Mouse (Mus musculus) cerebellum, adult (tissue): Measurements from ENCODE around the gene Myt1.

Experiments used
- ATAC-seq: cut with Nextera tagmentation; 2 replicates; pipeline ENCODE4 v1.9.2; 2017; ENCODE audit warnings: mild to moderate bottlenecking, moderate library complexity, mixed read lengths; ENCODE audit not compliant: insufficient number of reproducible peaks, low FRiP score, low TSS enrichment

The Myt1 gene

DNA sequence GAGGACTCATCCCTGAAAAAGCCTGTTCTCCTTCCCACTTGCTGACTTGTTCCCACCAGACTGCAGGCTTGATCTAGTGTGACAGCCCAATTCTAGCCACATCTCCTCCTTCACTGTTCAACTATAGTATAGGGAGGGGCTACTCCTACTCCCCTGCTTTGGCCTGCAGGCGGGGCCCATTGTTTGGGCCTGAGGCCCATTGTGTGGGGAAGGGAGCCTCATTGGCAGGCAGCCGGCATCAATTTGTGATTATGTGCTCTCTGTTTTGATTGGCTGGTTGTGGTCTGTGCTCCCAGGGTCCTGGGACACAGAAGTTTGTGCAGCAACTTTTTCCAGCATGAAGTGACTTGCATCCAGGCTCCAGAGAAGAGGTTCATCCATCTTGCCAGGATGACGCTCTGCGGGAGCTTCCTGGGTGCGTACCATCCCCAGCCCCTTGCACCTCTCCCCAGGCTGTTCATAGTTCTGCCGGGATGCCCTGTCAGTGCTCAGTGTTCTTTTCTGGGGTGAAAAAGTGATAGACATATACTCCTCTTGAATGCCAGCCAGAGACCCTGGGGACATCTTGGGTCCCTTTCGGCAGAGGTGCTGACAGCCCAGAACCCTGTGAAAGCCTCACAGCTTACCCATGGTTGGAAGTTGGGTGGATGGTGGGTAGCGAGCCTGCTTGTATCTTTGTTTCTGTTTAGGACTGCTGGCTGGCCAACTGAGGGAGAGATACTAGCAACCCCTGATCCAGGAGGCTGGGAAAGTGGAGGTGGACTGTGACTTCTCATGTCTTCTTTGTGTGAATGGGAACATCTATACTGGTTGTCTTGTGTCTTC lies at the start of gene Myt1:
TSS of gene Myt1 (plus strand) at position 327 of the 825 bp plus-strand sequence.
- no peak for ATAC-seq

DNA sequence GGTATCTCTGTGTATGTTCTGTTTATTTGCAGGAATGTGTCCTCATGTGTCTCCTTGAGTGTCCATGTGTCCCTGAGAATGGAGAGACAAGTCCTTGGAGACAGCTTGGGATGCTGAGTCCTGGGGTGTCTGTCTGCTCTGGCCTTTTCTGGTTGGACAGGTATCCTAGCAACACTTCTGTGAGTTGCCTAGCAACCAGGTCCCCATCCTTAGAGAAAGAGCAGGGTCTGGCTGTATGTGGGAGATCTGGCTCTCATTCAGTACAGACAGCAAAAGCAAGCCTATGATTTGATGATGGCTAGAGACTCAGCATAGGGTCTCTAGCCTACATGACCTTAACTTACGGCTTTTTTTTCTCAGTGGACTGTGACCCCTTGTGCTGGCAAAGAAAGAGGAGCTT lies 49.4 kb upstream of the Myt1 start:
- peak; percentile 61; the same call in 1 of the 2 replicates for ATAC-seq

DNA sequence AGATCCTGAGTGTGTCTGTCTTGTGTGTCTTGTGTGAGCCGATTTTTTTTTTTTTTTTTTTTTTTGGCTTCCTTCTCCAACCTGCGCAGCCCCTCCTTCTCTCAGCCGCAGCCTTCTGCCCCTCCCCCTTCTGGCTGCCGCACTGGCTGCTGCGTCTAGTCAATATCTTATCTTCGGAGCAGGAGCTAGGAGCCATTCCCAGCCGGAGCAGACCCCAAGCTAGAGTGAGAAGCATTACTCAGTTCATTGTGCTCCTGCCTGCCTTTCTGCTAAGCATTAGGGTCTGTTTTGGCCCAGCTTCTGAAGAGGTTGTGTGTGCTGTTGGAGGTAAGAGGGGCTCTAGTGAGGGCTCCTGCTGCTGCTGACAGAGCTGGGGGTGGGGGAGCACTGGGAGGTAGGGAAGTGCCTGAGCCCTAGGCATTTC lies 48.2 kb upstream of the Myt1 start, which contains the start of gene Oprl1:
TSS of gene Oprl1 (plus strand) at position 114 of the 424 bp plus-strand sequence.
- ATAC-seq: 0 out of 2 replicates have a peak, but pooled peaks have one; percentile 45

DNA sequence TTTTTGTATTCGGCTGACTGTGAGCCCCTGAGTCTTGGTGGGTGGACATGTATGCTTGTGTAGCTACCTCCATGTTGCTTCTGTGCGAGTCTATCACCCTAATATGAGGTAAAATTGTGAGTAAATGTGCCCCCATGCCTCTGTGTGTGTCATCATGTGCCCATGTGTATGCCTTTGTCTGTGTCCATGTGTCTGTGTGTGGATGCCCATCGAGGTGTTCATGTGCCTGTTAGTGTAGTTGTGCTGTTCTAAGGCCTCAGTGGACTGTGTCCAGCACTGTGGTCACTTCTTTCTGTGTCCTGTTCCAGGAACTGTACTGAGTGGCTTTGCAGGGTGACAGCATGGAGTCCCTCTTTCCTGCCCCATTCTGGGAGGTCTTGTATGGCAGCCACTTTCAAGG lies 47.8 kb upstream of the Myt1 start:
- no peak for ATAC-seq

DNA sequence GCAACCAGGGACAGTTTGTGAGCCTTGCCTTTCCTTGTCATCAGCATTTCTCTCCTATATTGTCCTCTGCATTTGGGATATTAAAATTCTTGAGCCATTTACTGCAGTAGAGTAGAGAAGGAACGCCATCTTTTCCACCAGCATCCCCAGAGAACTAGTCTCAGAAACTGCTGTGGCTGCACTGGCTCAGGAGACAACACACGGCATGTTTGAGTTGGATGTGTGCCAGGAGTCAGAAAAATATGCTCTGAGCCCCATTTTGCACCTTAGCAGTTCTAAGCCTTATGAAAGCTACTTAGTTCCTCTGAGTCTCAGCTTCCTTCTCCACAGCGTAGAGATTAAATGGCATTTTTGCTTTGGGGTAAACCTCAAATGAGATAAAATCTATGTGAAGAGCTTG lies 46.1 kb upstream of the Myt1 start:
- ATAC-seq: no peak

DNA sequence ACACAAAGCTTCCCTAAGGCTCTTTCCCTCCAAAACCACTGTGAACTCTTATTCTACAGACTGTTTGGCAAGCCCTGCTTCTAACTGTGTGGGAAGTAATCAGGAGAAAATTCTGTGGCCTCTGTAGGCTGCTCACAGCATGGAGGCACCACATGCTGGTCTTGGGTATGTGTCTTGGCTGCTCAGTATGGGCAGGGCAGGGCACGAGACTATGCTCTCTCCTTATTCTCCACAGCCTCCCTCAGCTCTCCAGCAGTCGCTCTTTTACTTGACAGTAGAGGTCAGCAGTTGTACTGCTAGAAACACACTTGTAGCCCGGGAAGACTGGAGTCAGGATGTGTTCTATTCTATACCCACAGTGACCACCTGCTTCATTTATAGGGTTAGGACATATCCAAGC lies 43.1 kb upstream of the Myt1 start:
- ATAC-seq: peak; percentile 45; the same call in 1 of the 2 replicates

DNA sequence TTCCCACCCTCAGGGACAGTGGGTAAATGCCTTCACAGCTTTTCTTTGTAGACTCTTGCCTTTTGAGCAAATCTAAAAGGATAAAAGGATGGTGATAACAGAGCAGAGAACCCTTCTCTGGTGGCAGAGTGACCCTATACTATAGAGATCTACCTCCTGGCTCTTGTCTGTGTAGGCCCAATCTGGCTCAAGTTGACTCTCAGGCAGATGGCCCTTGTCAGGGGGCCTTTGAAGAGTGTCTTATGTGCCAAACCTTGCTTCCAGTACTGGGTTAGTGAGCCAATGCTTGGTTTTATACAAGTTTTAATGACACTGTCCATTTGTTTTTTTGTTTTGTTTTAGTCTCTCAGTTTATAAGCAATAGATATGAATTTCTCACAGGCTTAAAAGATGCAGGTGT lies 41.9 kb upstream of the Myt1 start:
- peak; percentile 87 for ATAC-seq

DNA sequence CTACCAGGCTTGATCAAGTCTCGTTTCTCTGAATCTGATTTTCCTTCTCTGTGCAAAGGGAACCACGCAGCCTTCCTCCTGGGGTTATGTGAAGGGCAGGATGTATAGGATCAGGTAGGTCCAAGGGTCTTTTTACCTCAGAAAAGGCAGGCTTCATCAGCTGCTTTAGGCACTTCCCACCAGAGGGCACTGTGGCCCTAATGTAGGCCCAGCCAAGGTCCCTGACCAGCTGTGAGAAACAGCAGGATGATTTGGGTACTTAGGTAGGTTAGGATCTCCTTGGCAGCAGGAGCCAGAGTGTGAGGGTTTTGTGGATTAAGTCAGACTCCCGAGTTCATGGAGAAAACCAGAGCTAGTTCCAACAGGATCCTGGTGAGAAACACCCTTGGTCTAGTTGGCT lies 40.9 kb upstream of the Myt1 start:
- ATAC-seq: no peak

DNA sequence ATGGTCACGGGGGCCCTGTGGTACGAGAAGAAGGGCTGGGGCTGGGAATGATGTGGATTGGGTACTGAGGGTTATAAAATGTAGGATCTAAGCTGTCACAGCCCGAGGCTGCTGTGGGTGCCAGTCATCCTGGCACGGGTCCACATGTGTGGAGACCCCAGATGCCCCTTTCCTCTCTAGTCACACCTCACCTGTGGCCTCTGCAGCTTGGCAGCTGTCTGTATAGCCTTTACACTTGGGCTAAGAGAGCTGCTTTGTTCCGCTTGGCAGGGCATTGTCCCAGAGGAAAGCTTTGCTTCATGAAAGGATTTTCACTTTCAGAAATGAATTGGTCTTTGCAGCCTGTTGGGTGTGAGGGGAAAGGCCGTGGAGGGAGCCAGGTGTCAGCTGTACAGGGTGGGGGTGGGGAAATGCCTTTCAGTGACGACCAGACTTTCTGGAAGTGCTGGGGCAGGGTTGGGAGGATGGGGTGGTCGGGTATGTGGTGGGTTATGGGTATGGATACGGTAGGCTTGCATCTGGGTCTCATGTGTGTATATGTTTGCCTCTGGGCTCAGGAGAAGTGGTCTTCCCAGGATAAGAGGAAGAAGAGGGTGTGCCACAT lies 35.4 kb upstream of the Myt1 start:
- no peak for ATAC-seq

DNA sequence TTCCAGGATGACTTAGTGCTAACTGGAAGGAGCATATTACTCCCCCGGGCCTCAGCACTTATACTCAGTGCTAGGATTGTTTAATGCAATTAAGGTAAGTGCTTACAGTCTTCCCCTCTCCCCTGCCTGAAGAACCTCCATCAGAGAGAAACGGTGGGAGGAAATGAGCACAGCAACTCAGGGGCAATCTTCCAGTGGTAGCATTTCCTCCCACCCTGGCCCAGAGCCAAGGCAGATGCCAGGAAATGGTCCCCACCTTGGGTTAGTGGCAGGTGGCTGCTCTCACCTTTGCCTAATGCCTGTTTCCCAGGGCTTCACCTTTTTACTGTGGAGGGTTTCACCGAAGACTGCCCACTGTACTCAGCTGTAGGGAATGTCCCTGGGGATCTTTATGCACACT lies 33.1 kb upstream of the Myt1 start:
- no peak for ATAC-seq

DNA sequence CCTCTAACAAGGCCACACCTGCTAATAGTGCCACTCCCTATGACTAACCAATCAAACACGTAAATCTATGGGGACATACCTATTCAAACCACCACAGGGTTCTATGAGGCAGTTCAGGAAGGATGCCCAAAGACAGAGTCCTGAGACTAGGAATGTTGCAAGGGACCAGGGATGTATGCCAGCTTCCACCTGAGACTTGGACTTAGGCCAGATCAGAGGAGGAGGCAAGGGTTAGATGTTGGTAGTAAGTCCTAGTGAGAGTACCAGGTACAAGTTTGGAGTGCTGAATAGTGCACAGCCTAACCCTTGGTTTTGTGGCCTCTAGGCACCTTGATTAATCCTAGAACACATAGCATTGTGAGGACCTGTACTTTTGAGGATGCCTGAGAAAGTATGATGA lies 10.5 kb upstream of the Myt1 start:
- ATAC-seq: 0 out of 2 replicates have a peak, but pooled peaks have one; percentile 10

DNA sequence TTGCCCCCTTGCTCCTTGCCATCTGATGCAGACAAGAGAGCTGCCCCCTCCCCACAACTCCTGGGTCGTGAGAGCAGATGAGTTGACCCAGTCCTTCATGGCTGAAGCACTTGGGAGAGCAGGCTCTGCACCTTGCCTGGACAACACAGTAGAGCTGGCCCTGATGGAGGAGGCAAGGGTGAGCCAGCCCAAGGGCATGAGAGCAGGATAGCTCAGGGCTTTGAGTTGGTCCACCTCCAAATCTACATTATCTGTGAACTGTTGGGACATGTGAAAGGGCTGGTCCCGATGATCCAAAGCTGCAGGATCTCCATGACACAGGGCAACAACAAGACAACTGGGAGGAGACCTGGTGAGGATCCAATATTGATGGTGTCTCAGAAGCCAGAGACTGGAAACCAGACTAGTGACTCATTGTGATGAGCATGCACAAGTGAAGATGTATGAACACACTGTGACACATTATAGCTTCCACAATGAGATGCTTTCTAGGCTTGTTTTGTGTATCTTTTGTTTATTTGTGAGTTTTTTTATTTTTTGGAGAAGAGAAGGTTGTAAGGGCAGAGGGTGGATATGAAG lies 4.9 kb upstream of the Myt1 start:
- no peak for ATAC-seq

DNA sequence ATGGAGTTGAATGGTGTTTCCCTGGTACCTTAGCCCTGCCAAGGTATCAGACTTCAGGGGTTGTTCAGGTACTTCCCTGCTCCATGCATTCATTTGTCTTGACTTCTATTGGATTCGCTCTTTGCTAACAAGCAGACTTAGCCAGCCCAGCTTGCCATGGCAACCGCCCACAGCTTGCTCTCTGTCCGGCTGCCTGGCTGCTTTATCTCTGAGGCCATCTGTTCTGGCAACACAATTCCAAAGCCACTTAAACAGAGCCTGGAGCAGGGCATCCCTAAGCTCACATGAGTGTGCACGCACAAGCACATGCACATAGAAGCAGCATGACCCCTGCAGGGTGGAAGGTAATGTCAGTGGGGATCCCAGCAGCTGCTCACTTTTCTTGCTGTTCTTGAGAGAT lies 4.1 kb upstream of the Myt1 start:
- peak; percentile 95 for ATAC-seq

DNA sequence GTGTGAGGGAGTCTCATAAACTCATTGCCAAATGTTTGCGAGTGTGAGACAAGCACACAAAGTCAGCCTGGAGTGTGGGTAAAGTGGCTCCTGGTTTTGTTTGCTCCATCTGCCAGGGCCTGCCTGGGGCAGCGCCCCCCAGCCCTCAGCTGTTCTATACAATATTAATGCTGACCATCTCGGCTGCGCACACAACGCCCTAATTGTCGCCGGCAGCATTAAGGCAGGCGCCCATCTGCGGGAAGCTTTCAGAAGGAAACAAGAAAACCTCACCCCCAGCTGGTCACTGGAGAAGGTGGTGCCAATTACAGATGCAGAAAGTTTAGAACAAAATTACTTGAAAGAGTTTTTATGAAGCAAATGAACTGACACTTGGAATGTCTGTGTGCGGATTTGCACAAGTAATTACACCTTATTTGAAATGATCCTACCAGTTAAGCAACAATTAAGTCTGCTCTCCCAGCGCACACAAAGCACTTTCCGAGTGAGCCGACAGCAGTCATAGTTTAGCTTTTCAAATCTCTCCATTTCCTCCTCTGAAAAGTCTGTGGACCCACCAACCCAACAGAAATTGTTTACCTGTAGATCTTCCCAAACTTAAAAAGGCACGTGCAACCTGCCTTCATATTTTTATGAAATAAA lies 875 bp downstream of the Myt1 start:
- ATAC-seq: no peak

DNA sequence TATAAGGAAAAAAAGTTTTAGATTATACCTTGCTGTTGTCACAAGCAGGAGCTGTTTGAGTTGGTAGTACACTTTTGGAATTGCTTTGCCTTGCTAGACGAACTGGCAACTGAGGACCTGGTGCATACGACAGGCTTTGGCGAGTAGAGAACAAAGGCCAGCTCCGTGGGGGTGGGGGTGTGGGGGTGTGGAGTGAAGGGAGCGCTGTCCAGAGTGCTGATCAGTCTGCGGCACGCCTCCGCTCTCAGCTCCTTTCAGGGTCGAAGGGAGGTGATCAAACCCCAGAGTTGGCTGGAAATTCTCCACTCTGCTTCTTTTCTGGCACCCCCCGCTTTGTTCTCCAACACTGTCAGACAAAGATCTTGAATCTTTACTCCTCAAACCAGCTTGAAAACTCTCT lies 1.5 kb downstream of the Myt1 start:
- no peak for ATAC-seq

DNA sequence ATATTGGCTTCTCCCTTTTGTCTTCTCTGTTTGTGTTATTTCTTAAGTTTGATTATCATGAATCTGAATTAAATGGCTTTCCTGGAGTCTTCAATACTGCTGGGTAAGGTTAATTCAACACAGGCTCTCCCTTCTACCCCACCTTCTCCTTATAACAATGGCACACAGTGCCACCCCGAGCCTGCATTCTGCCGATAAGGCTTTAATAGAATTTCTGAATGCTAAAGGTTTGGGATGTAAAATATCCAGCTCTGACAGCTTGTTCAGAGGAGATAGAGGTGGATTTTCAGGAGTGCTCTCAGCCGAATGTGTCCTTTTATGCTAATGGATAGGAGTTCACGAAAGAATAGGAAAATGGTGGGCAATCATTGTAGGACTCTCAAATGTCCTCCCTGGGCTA lies 2.1 kb downstream of the Myt1 start:
- no peak for ATAC-seq

DNA sequence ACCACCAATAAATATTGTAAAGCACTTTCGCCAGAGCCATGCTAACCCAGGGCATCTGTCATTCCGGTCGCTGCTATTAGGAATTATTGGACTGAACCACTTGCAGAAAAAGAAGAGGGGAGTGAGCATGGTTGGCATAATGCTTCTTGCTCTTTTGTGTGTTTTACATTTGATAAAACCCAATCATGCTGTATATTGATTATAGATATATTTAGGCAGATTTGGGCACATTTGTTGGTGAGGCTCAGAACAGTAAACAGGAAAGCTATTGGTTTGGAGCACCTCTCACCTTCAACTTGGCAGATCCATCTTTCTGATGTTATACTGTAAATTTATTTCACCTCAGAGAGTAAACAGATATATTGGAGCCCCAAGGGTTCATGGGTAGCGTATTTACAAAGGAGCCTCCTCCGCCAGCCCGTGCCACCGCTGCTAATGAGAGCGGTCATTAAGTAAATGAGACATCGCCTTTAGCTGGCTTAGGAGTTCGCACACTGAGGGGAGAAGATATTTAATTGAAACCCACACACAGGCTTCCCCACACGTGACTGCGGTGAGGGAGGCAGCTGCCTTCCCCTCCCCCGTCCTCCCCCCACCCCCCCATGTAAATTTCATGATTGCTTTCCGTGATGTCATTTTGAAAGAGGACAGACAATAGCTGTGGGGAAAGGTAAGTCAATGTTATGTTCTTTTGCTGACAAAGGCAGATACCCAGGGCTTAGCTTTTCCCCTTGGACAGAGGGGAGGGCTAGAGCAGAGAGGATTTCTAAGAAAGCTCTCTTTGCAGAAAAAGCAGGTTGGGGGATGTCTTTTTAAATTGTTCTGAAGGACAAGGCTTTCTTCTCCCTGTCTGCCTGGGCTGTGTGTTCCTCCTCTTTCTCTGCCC lies 3.8 kb downstream of the Myt1 start:
- peak; percentile 56; the same call in 1 of the 2 replicates for ATAC-seq

DNA sequence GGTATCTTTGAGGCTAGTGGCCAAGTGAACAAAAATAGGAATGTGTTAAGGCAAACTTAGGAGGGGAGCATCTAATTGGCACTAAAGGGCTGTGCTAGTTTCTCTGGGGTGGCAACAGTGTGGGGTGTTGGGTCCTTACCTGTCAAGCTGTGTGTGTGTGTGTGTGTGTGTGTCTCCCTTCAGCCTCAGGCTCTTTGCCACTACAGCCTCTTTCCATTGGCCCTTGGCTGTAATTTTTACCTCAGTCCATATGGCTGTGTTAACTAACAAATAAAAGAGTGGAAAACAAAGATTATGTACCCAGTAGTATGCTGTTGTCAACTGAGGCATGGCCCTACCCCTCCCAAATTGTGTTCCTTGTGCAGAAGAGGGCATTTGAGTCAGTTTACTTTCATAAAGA lies 5.3 kb downstream of the Myt1 start:
- no peak for ATAC-seq

DNA sequence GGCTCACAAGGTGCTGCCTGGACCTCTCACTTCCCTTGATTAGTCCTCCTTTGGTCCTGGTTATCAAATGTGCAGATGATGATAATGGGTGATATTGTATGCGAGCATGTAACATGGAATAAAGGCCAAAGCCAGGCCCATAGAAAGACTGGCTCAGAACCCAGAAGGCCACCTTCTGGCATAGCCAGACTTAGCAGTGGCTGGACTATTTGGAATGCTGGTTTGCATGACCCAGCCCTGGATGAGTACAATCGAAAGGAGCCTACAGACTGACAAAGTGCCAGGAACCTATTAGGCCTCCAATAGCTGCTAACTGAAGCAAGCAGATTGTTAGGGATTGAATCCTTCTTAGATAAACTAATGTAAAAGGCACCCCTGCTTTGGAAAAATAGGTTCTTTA lies 6.3 kb downstream of the Myt1 start:
- no peak for ATAC-seq

DNA sequence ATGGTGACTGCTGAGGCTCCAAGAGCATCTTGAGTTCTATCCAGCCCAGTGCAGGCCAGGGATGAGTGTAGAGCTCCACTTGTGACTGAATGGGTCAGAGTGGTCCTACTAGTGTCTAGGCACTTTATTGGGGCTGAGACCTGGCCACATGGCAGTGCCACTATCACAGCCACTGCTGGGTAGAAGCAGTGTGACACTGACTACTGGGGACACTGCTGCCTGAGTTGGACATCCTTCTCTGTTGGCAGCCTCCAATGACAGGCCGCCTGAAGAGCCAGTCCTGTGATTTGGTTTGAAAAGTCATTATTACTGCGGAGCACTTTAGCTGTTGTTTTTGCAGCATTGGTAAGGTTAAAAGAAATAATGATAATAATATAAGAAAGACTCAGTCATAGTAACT lies 10.1 kb downstream of the Myt1 start:
- no peak for ATAC-seq
